Mouse (Mus musculus) liver, embryonic 14.5 days (tissue): ENCODE data around the gene Pkn1.

Source experiments
- CTCF ChIP-seq: IDR thresholded peaks from 2 replicates; pipeline ENCODE4 v1.5.1; 2016; ENCODE audit warnings: antibody characterized with exemption, low read depth, control low read depth
- EP300 ChIP-seq: IDR thresholded peaks from 2 replicates; pipeline ENCODE4 v1.6.1; 2016; ENCODE audit warnings: antibody characterized with exemption, low read depth

DNA sequence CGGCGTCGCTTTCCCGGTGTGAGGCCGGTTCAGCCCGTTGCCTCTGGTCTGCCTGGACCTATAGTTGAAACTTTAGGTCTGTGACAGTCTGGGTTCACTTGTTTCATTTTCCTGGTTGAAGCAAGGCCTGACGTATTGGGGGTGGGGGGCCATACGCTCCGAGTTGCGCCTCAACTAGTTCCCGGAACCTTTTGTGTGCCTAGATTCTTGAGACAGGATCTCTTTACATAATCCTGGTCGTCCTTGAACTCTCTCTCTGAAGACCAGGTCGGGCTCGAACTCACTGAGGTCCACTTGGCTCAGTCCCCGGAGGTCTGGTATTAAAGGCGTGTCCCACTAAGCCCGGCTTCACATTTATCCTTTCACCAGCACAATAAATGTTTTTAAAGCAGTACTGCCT lies 16.8 kb upstream of the Pkn1 start:
- TF ChIP-seq EP300 (no peak), CTCF (no peak)
